Mouse (Mus musculus): ENCODE results near the gene Epm2aip1. TPM values are rescaled to one million over a fixed set of nuclear protein-coding genes. Genes with fewer than 3 reads are reported as not detected.

The Epm2aip1 gene
- polyA plus RNA-seq, 1 experiment from 2014 or later = 29.7 TPM

DNA sequence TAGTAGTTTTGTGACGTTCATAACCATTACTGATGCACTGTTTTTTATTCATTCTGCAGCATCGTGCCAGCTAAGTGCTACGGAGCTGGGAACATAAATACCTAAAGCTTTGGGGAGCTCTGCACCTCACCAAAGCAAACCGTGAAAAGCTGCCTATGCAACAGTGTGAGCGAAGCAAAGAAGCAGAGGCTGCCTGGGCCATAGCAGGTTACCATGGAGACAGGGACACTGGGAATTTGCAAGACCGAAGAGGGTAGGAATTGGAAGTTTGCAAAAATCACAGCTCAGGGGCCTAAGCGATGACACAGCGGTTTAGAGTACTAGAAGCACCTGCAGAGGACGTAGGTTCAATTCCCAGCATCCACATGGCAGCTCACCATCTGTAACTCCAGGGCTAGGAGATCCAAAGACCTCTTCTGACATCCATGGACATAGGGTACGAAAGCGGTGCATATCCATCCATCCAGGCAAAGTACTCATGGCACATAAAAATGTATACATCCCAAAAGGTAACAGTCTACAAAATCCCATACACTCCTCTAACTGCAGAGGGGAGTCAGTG lies 18.9 kb downstream of the Epm2aip1 start:
- H3K9me3 ChIP-seq = no peaks in the 10 kb centered on the region
- no peaks in the 10 kb centered on the region for H3K36me3 ChIP-seq (replicated peaks)
- DNase-seq (ENCODE audit: low spot score) = no peak
- WGBS = 75% methylated on average over 11 of the region's 11 CpGs
- peaks cover 16% of the 10 kb centered on the region for H3K4me1 ChIP-seq
- no peak overlapping the region for H3K4me3 ChIP-seq
- H3K27ac ChIP-seq (replicated peaks) = no peak overlapping the region
- 0 out of 2 replicates have a peak, but pooled peaks cover 3% of the 10 kb centered on the region for H3K27me3 ChIP-seq (replicated peaks; ENCODE audit: low read depth, poor library complexity, severe bottlenecking)

DNA sequence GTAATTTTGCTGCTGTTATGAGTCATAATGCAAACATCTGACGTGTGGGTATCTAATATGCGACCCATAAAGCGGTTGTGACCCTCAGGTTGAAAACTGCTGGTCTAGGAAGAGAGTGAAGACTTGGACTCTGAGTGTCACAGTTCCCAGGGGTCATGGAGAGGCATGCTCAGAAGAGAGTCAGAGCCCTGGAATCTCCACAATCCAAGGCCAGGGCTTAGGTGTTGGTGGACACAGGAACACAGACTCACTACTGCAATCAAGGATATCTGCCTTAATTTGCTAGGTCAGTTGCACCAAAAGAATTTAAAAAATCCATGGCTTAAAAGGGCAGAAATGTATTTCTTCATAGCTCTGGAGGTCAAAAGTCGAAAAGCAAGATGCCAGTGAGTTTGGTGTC lies 21.5 kb downstream of the Epm2aip1 start:
- Histone ChIP-seq H3K9me3 (no peaks in the 10 kb centered on the region), H3K27me3 (replicated peaks; ENCODE audit: low read depth, poor library complexity, severe bottlenecking) (0 out of 2 replicates have a peak, but pooled peaks cover 3% of the 10 kb centered on the region), H3K4me3 (no peak overlapping the region), H3K4me1 (peaks cover 11% of the 10 kb centered on the region), H3K36me3 (replicated peaks) (no peaks in the 10 kb centered on the region), H3K27ac (replicated peaks) (no peak overlapping the region)
- no peak for DNase-seq (ENCODE audit: low spot score)
- WGBS = 87% methylated on average over 4 of the region's 4 CpGs

DNA sequence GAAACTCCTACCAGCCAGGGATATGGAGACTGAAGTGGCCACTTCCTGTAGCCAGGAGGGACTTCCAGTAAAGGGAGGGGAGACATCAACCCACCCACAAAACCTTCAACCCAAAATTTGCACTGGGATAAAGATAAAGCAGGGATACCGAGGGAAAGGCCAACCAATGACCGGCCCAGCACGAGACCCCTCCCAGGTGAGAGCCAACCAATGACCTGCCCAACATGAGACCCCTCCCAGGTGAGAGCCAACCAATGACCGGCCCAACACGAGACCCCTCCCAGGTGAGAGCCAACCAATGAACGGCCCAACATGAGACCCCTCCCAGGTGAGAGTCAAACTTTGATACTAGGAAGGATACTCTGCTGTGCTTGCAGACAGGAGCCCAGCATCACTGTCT lies 23.2 kb downstream of the Epm2aip1 start:
- peaks cover 4% of the 10 kb centered on the region for H3K4me1 ChIP-seq
- H3K4me3 ChIP-seq = no peak overlapping the region
- H3K27me3 ChIP-seq (replicated peaks; ENCODE audit: low read depth, poor library complexity, severe bottlenecking) = 0 out of 2 replicates have a peak, but pooled peaks cover 3% of the 10 kb centered on the region
- no peak overlapping the region for H3K27ac ChIP-seq (replicated peaks)
- 92% methylated on average over 6 of the region's 6 CpGs for WGBS
- DNase-seq (ENCODE audit: low spot score) = no peak
- H3K9me3 ChIP-seq = no peaks in the 10 kb centered on the region
- no peaks in the 10 kb centered on the region for H3K36me3 ChIP-seq (replicated peaks)

DNA sequence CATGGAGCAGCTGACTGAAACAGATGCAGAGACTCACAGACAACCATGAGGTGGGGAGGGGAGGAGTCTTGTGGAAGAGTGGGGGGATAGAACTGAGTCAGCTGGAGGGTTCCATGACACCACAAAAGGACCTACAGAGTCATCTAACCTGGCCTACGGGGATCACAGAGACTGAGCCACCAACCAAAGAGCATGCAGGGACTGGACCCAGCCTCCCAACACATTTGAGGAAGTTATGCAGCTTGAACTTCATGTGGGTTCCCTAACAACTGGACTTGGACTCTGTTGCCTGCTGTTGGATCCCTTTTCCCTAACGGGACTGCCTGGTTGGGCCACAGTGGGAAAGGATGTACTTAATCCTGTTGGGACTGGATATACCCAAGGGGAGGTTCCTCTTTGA lies 23.6 kb downstream of the Epm2aip1 start:
- Histone ChIP-seq H3K27me3 (replicated peaks; ENCODE audit: low read depth, poor library complexity, severe bottlenecking) (0 out of 2 replicates have a peak, but pooled peaks cover 3% of the 10 kb centered on the region), H3K9me3 (no peaks in the 10 kb centered on the region), H3K4me1 (no peaks in the 10 kb centered on the region; the same call in 1 of the 2 replicates), H3K4me3 (no peak overlapping the region), H3K36me3 (replicated peaks) (no peaks in the 10 kb centered on the region), H3K27ac (replicated peaks) (no peak overlapping the region)
- WGBS = 72% methylated on average over 2 of the region's 2 CpGs
- DNase-seq (ENCODE audit: low spot score) = no peak

DNA sequence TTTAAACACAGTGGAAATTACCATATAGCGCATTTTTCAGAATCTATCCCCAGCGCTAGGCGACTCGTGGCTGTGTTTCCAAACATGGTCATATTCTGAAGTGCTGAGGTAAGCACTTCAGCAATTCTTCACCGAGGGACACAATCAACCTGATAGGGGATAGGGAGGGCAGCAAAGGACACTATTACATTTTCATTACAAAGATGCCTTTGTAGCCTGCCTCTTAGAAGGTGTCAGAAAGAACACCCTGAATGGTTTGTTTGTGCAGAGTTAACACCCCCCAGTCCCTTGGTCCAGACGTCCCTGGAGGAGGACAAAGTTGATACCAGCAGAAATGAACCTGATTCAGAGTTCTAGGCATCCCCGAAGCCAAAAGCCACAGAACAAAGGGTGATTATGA lies 24.7 kb downstream of the Epm2aip1 start:
- Histone ChIP-seq H3K4me3 (no peak overlapping the region), H3K4me1 (no peaks in the 10 kb centered on the region), H3K27me3 (replicated peaks; ENCODE audit: low read depth, poor library complexity, severe bottlenecking) (0 out of 2 replicates have a peak, but pooled peaks cover 3% of the 10 kb centered on the region), H3K27ac (replicated peaks) (no peak overlapping the region), H3K9me3 (no peaks in the 10 kb centered on the region), H3K36me3 (replicated peaks) (no peaks in the 10 kb centered on the region)
- DNase-seq (ENCODE audit: low spot score) = no peak
- WGBS = 83% methylated on average over 7 of the region's 7 CpGs

DNA sequence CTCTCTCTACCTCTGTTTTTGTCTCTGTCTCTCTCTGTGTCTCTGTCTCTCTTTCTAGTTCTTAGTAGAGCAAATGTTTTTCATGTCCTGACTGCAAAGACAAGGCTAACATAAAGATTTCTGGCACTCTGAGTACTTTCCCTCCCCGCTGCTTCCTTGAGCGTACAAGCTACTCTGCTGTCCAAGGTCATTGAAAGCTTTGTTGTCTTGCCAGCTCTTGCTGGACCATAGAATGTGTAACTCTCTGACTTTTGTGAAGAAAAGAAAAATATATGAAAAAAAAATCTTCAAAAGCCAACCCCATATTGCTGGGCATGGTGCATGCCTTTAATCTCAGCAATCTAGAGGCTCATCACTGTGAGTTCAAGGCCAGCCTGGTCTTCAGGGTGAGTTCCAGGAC lies 26.9 kb downstream of the Epm2aip1 start:
- no peak overlapping the region for H3K27ac ChIP-seq (replicated peaks)
- no peaks in the 10 kb centered on the region for H3K9me3 ChIP-seq
- no peaks in the 10 kb centered on the region for H3K4me1 ChIP-seq
- 90% methylated on average over 2 of the region's 2 CpGs for WGBS
- DNase-seq (ENCODE audit: low spot score) = no peak
- H3K27me3 ChIP-seq (replicated peaks; ENCODE audit: low read depth, poor library complexity, severe bottlenecking) = no peaks in the 10 kb centered on the region
- no peaks in the 10 kb centered on the region for H3K36me3 ChIP-seq (replicated peaks)
- no peak overlapping the region for H3K4me3 ChIP-seq

DNA sequence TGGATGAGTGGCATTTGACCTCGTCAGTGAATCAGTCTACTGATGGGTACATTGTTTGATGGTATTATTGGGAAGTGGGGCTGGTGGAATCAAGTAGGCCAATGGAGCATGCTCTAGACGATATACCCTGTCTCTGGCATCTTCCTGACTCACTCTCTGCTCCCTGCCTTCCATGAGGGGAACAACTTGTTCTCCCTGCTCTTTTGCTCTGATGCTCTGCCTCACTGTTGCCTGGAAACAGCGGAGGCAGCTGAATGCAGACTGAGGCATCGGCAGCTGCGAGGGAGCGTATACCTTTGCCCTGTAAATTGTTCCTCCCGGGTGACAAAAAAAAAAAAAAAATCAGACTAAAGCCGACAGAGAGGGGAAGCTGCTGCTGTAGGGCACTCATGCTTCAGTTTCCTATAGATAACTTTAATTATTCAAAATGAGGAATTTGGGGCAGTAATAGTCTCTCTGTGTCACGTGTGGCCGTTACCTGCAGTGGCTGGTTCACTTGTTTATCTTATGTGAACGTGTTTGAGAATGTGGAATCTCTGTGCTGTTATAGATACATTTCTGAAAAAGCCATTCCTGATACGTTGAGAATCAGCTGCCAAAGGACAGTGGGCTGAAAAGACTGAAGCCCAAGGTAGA lies 30.6 kb downstream of the Epm2aip1 start:
- no peaks in the 10 kb centered on the region for H3K36me3 ChIP-seq (replicated peaks)
- H3K9me3 ChIP-seq = no peaks in the 10 kb centered on the region
- 74% methylated on average over 12 of the region's 12 CpGs for WGBS
- no peaks in the 10 kb centered on the region for H3K4me1 ChIP-seq
- H3K27me3 ChIP-seq (replicated peaks; ENCODE audit: low read depth, poor library complexity, severe bottlenecking) = no peaks in the 10 kb centered on the region
- DNase-seq (ENCODE audit: low spot score) = no peak
- no peak overlapping the region for H3K4me3 ChIP-seq
- H3K27ac ChIP-seq (replicated peaks) = no peak overlapping the region

DNA sequence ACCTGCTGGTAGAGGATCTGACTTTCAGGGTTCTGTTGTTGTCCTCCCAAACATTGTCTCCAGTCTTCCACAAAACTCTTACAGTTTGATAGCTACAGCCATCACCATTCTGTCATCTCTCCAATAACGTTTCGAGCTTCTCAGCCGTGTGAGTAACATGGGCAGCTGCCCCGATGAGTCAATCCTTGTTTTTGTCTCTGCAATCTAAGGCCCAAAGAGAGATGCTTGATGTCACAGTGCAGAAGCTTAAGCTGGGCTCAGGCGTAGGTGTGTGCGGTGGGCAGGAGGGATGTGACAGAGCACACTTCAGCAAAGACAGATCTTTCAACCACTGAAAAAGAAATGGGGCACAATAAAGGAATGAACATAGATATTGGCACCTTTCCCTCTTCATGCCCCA lies 32.3 kb downstream of the Epm2aip1 start:
- WGBS = 91% methylated on average over 6 of the region's 6 CpGs
- no peaks in the 10 kb centered on the region for H3K36me3 ChIP-seq (replicated peaks)
- no peaks in the 10 kb centered on the region for H3K9me3 ChIP-seq
- H3K4me3 ChIP-seq = no peak overlapping the region
- H3K4me1 ChIP-seq = no peaks in the 10 kb centered on the region
- no peak for DNase-seq (ENCODE audit: low spot score)
- H3K27ac ChIP-seq (replicated peaks) = no peak overlapping the region
- peaks cover 4% of the 10 kb centered on the region for H3K27me3 ChIP-seq (replicated peaks; ENCODE audit: low read depth, poor library complexity, severe bottlenecking)

DNA sequence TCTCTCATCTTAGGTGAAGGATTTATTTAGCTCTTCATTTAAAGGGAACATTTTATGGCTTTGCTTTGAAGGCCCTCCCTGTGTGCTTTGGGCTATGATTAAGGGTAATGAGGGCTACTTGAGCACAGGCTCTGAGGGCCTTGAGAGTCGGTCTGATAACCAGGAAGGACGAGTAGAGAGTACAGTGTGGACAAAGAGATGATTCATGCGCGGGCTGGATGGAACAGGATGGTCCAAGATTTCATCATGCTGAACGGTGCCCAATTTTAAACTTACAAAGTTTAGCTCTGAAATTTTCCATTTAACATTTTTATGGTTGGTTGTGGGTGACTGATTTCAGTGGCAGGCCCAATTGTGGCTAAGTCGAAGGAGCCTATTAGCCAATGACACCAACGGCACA lies 34.4 kb downstream of the Epm2aip1 start:
- H3K4me1 ChIP-seq = no peaks in the 10 kb centered on the region; the same call in 1 of the 2 replicates
- H3K27me3 ChIP-seq (replicated peaks; ENCODE audit: low read depth, poor library complexity, severe bottlenecking) = peaks cover 25% of the 10 kb centered on the region
- no peak for DNase-seq (ENCODE audit: low spot score)
- no peak overlapping the region for H3K4me3 ChIP-seq
- peaks cover 14% of the 10 kb centered on the region for H3K9me3 ChIP-seq
- H3K36me3 ChIP-seq (replicated peaks) = no peaks in the 10 kb centered on the region
- 84% methylated on average over 7 of the region's 7 CpGs for WGBS
- no peak overlapping the region for H3K27ac ChIP-seq (replicated peaks)

DNA sequence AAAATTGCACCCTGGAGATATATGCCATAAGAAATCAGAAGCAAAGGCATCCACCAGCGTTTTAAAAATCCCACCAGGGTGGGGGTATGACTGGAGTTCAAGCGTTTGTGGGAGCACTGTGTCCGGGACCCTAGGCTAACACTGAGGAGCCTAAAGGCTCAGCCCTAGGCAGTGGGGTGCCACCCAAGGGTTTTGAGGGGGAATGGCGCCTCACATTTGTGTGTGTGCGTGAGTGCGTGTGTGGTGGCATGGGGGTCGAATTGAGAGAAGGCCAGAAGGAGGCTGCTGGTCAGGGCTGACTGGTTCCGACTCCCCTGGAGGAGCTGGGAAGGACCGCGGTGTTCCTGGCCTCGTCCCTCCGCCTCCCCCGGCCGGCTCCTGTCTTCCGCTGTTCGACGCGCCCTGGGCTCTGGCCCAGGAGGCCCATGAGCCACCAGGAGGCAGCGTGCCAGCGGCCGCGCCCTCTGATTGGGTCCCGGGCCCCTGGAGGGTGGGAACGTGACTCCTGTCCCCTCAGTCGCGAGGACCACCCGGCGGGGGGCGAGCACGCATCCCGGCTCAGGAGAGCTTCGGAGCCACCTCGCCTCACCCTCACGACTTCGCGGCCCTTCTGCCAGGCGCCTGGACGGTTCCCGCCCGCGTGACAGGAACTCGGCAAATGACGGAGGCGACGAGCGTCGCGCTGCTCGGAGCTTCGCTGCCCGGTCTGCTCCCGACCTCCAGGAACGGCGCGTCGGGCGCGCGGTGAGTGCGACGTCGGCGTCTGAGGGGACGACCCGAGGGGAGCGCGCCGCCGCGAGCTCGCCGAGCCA lies 39.5 kb downstream of the Epm2aip1 start, which contains the start of gene Trank1:
Gene Trank1 (plus strand): TSS at position 709 of the 812 bp plus-strand sequence.
- H3K4me1 ChIP-seq = peaks cover 15% of the 10 kb centered on the region
- no peak within 1 kb of the TSS; the same call in 1 of the 2 replicates for H3K27ac ChIP-seq (replicated peaks)
- H3K27me3 ChIP-seq (replicated peaks; ENCODE audit: low read depth, poor library complexity, severe bottlenecking) = peaks cover 64% of the 10 kb centered on the region
- 9% methylated on average over 72 of the region's 72 CpGs for WGBS
- peaks cover 18% of the 10 kb centered on the region for H3K9me3 ChIP-seq
- DNase-seq (ENCODE audit: low spot score) = peak; percentile 54
- no peaks in the 10 kb centered on the region for H3K36me3 ChIP-seq (replicated peaks)
- H3K4me3 ChIP-seq = peak within 1 kb of the TSS; percentile 62

DNA sequence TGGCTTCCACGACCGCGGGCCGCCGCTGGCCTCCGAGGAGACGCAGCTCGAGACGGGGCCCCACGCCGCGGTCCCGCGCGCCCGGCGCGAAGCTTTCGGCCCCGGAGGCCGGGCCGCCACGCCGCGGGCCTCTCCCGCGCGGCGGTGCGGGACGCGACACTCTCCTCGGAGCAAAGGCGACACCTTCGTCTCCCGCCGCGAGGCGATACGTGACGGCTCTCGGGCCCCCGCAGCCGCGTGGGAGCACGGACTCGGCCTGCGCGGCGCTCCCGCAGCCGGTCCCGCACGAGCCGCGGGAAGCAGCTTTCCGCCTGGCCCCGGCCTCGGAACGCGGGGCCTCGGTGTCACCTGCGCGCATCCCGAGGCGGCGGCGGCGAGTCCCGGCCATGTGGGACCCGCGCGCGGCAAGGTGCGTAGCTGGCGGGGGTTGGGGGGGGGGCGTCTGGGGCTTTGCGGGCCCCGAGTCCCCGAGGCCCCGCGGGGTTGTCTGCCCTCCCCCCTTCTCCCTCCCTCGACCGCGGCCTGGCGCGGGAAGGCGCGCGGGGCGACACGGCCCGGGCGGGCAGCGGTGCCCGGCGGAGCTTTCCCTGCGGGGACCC lies 40.2 kb downstream of the Epm2aip1 start:
- Histone ChIP-seq H3K27ac (replicated peaks) (no peak overlapping the region; the same call in 1 of the 2 replicates), H3K36me3 (replicated peaks) (no peaks in the 10 kb centered on the region), H3K4me3 (peak overlapping the region; percentile 62), H3K27me3 (replicated peaks; ENCODE audit: low read depth, poor library complexity, severe bottlenecking) (peaks cover 64% of the 10 kb centered on the region), H3K9me3 (peaks cover 18% of the 10 kb centered on the region), H3K4me1 (peaks cover 15% of the 10 kb centered on the region)
- DNase-seq (ENCODE audit: low spot score) = peak; percentile 47
- WGBS = 3% methylated on average over 81 of the region's 98 CpGs

DNA sequence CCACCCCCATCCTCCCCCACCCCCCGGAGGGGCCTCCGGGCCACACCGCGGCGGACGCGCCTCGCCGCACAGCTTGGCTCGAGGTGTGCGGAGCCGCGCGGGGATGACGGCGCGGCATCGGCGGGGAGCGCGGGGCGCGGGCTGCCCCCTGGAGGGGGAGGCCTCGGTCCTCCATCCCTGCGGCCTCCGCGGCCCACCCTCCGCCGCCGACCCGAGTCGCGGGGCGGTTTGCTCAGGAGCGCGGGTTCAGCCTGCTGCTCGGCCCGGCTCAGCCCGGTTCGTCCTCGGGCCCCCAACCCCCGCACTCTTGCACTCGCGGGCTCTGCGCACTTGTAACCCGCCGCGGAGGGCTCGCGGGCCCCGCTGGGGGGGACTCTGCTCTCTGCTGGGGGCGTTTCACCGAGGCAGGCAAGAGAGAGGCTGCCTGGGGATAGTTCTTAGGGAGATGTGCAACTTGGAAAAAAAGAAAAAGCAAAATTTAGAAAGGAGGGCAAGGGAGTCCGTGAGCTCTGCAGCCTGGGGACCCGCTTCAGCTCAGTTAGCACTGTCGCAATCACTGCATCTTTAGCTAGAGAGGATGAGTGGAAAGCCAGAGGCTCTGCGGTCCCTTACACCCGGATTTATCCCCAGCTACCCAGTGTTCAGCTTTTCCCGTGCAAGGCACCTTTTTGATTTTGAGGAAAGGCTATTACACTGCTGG lies 40.9 kb downstream of the Epm2aip1 start:
- no peaks in the 10 kb centered on the region for H3K36me3 ChIP-seq (replicated peaks)
- DNase-seq (ENCODE audit: low spot score) = peak; percentile 55
- peak overlapping the region; percentile 62 for H3K4me3 ChIP-seq
- 1% methylated on average over 59 of the region's 59 CpGs for WGBS
- peaks cover 15% of the 10 kb centered on the region for H3K4me1 ChIP-seq
- no peak overlapping the region; the same call in 1 of the 2 replicates for H3K27ac ChIP-seq (replicated peaks)
- H3K27me3 ChIP-seq (replicated peaks; ENCODE audit: low read depth, poor library complexity, severe bottlenecking) = peaks cover 64% of the 10 kb centered on the region
- H3K9me3 ChIP-seq = peaks cover 18% of the 10 kb centered on the region
